Mouse (Mus musculus) megakaryocyte progenitor cell, adult 5-6 weeks (primary cell): ENCODE measurements around the gene 4930578G10Rik. TPM values are rescaled to one million over a fixed set of nuclear protein-coding genes. Genes with fewer than 3 reads are reported as not detected.

Experiments
- total RNA-seq, 2 experiments: library from RNA; stranded (forward) in 1 of 2; stranded (reverse) in 1 of 2; fragments of 157-497, 149-512 nt in 1 of 2; fragments of 200-1000 nt in 1 of 2; gene quantifications; 2 replicates each; pipeline versions ENCODE4 v1.2.3 to v1.2.4; 2015 to 2017

The 4930578G10Rik gene
- total RNA-seq, 2 experiments from 2014 or later = not detected

Other genes starting within 250 kb of the 4930578G10Rik start
- gene Fam205a2, start 207.4 kb upstream of the 4930578G10Rik start, total RNA-seq (2015) = 0.10 TPM in 1 of 2 replicates, not detected in the other
- gene Fam205a2, start 207.4 kb upstream of the 4930578G10Rik start, total RNA-seq (2017) = 0.07 TPM in 1 of 2 replicates, not detected in the other
- not detected in 2 replicates for gene Gm10591, start 123.3 kb upstream of the 4930578G10Rik start, total RNA-seq (2015)
- gene Gm10591, start 123.3 kb upstream of the 4930578G10Rik start, total RNA-seq (2017) = not detected in 2 replicates
- gene Gm2564, start 105.8 kb upstream of the 4930578G10Rik start, total RNA-seq (2015) = 0.37 and 1.0 TPM in 2 replicates
- gene Gm2564, start 105.8 kb upstream of the 4930578G10Rik start, total RNA-seq (2017) = not detected in 2 replicates
- not detected in 2 replicates for gene Ccl27b, start 80.3 kb upstream of the 4930578G10Rik start, total RNA-seq (2015)
- not detected in 2 replicates for gene Ccl27b, start 80.3 kb upstream of the 4930578G10Rik start, total RNA-seq (2017)
- gene Il11ra2, start 73.7 kb upstream of the 4930578G10Rik start, total RNA-seq (2015) = not detected in 2 replicates
- gene Il11ra2, start 73.7 kb upstream of the 4930578G10Rik start, total RNA-seq (2017) = not detected in 2 replicates
- gene Ccl19, start 21.0 kb downstream of the 4930578G10Rik start, total RNA-seq (2015) = not detected in 2 replicates
- gene Ccl19, start 21.0 kb downstream of the 4930578G10Rik start, total RNA-seq (2017) = not detected in 2 replicates
- gene Ccl21a, start 38.4 kb downstream of the 4930578G10Rik start, total RNA-seq (2015) = not detected in 2 replicates
- not detected in 2 replicates for gene Ccl21a, start 38.4 kb downstream of the 4930578G10Rik start, total RNA-seq (2017)
- gene Fam205a1, start 118.3 kb downstream of the 4930578G10Rik start, total RNA-seq (2015) = not detected in 2 replicates
- not detected in 2 replicates for gene Fam205a1, start 118.3 kb downstream of the 4930578G10Rik start, total RNA-seq (2017)
- not detected in 2 replicates for gene Gm12394, start 121.2 kb downstream of the 4930578G10Rik start, total RNA-seq (2015)
- not detected in 2 replicates for gene Gm12394, start 121.2 kb downstream of the 4930578G10Rik start, total RNA-seq (2017)
- gene Fam205c, start 138.7 kb downstream of the 4930578G10Rik start, total RNA-seq (2015) = not detected in 2 replicates
- not detected in 2 replicates for gene Fam205c, start 138.7 kb downstream of the 4930578G10Rik start, total RNA-seq (2017)
- 0.30 and 0.46 TPM in 2 replicates for gene Phf24, start 181.1 kb downstream of the 4930578G10Rik start, total RNA-seq (2015)
- 0.03 and 0.79 TPM in 2 replicates for gene Phf24, start 181.1 kb downstream of the 4930578G10Rik start, total RNA-seq (2017)
- gene Dnajb5, start 214.3 kb downstream of the 4930578G10Rik start, total RNA-seq (2015) = 2.2 and 4.5 TPM in 2 replicates
- gene Dnajb5, start 214.3 kb downstream of the 4930578G10Rik start, total RNA-seq (2017) = 0.98 and 1.1 TPM in 2 replicates
- gene 1700022I11Rik, start 234.1 kb downstream of the 4930578G10Rik start, total RNA-seq (2015) = not detected in 2 replicates
- gene 1700022I11Rik, start 234.1 kb downstream of the 4930578G10Rik start, total RNA-seq (2017) = 0.37 and 0.41 TPM in 2 replicates